Mouse (Mus musculus) right cerebral cortex, postnatal 14 days (tissue): Measurements from ENCODE around the gene Nenf.

Experiments used
- DNase-seq: peaks from one replicate; pipeline ENCODE4 v3.0.0; 2022

The Nenf gene

GRCm38 (mm10) chr1:191317591-191318196 lies at the start of gene Nenf:
Gene Nenf (minus strand): TSS chr1:191318194.
- DNase-seq = peak; percentile 71

- DNase-seq = no peak
Measured at GRCm38 (mm10) chr1:191364477-191364876, 46.5 kb upstream of the Nenf start.

GRCm38 (mm10) chr1:191362412-191362811 lies 44.4 kb upstream of the Nenf start:
- no peak for DNase-seq

- DNase-seq = no peak
Measured at GRCm38 (mm10) chr1:191359478-191359877, 41.5 kb upstream of the Nenf start.

- DNase-seq = no peak
Measured at GRCm38 (mm10) chr1:191356936-191357335, 38.9 kb upstream of the Nenf start.

GRCm38 (mm10) chr1:191353836-191354235 lies 35.8 kb upstream of the Nenf start:
- DNase-seq = no peak

GRCm38 (mm10) chr1:191352786-191353488 lies 34.9 kb upstream of the Nenf start:
- peak; percentile 75 for DNase-seq

GRCm38 (mm10) chr1:191350355-191350754 lies 32.4 kb upstream of the Nenf start:
- DNase-seq = no peak

- no peak for DNase-seq
Measured at GRCm38 (mm10) chr1:191349486-191350037, 31.6 kb upstream of the Nenf start.

GRCm38 (mm10) chr1:191348996-191349395 lies 31.0 kb upstream of the Nenf start:
- DNase-seq = no peak

- DNase-seq = no peak
Measured at GRCm38 (mm10) chr1:191348592-191348991, 30.6 kb upstream of the Nenf start.

GRCm38 (mm10) chr1:191347602-191348001 lies 29.6 kb upstream of the Nenf start:
- DNase-seq = no peak

GRCm38 (mm10) chr1:191340530-191340929 lies 22.5 kb upstream of the Nenf start:
- DNase-seq = no peak

- DNase-seq = no peak
Measured at GRCm38 (mm10) chr1:191339876-191340275, 21.9 kb upstream of the Nenf start.

GRCm38 (mm10) chr1:191334500-191334899 lies 16.5 kb upstream of the Nenf start:
- no peak for DNase-seq

GRCm38 (mm10) chr1:191330356-191330755 lies 12.4 kb upstream of the Nenf start:
- DNase-seq = no peak

GRCm38 (mm10) chr1:191328019-191328441 lies 10.0 kb upstream of the Nenf start:
- peak; percentile 37 for DNase-seq

- no peak for DNase-seq
Measured at GRCm38 (mm10) chr1:191327258-191327657, 9.3 kb upstream of the Nenf start.

GRCm38 (mm10) chr1:191326233-191326882 lies 8.4 kb upstream of the Nenf start:
- DNase-seq = peak; percentile 45

- peak; percentile 93 for DNase-seq
Measured at GRCm38 (mm10) chr1:191325726-191326232, 7.8 kb upstream of the Nenf start, which contains the start of gene Tmem206. Gene Tmem206 (plus strand): TSS chr1:191325912.

GRCm38 (mm10) chr1:191324733-191325590 lies 7.0 kb upstream of the Nenf start:
- no peak for DNase-seq

GRCm38 (mm10) chr1:191323381-191323780 lies 5.4 kb upstream of the Nenf start:
- DNase-seq = no peak
